Mouse (Mus musculus) forebrain, embryonic 15.5 days (tissue): ENCODE measurements around the gene 9130213A22Rik. TPM values are rescaled to one million over a fixed set of nuclear protein-coding genes. Genes with fewer than 3 reads are reported as not detected.

ENCODE experiments used
- ATAC-seq: fragments of 200-750 bp; cut with Nextera tagmentation; replicated peaks from 2 replicates; pipeline ENCODE4 v1.8.0; 2017; ENCODE audit warnings: mild to moderate bottlenecking, moderate TSS enrichment, moderate library complexity
- H3K27ac ChIP-seq: fragments of 300-500 bp; sonication (generic); replicated peaks from 2 replicates; pipeline ENCODE4 v1.5.1; 2015; ENCODE audit warnings: mild to moderate bottlenecking, inconsistent platforms
- H3K27me3 ChIP-seq: fragments of 300-500 bp; sonication (generic); 2 replicates; pipeline ENCODE4 v1.6.1; 2015; ENCODE audit warnings: inconsistent platforms
- H3K36me3 ChIP-seq: fragments of 300-500 bp; sonication (generic); 2 replicates; pipeline ENCODE4 v1.6.1; 2015; ENCODE audit warnings: mild to moderate bottlenecking, inconsistent platforms
- H3K4me1 ChIP-seq: fragments of 300-500 bp; sonication (generic); 2 replicates; pipeline ENCODE4 v1.6.1; 2015; ENCODE audit warnings: inconsistent platforms
- H3K4me2 ChIP-seq: fragments of 300-500 bp; sonication (generic); replicated peaks from 2 replicates; pipeline ENCODE4 v1.6.1; 2015; ENCODE audit warnings: mild to moderate bottlenecking, inconsistent platforms
- H3K4me3 ChIP-seq: fragments of 300-500 bp; sonication (generic); 2 replicates; pipeline ENCODE4 v1.5.1; 2015; ENCODE audit warnings: mild to moderate bottlenecking, inconsistent platforms
- H3K9ac ChIP-seq: fragments of 300-500 bp; sonication (generic); replicated peaks from 2 replicates; pipeline ENCODE4 v1.6.1; 2015; ENCODE audit warnings: mild to moderate bottlenecking, inconsistent platforms
- H3K9me3 ChIP-seq: fragments of 300-500 bp; sonication (generic); 2 replicates; pipeline ENCODE4 v1.6.1; 2016; ENCODE audit warnings: inconsistent platforms
- WGBS: fragments of 180-500 bp; shearing (Covaris S2); methylation state at CpG from one replicate; pipeline ENCODE4 v1.1.7; 2015; ENCODE audit warnings: mixed read lengths; 5-methylcytosine and 5-hydroxymethylcytosine counted together
- polyA plus RNA-seq: library from polyadenylated mRNA; unstranded; fragments of >200 nt; fragmentation: Nextera tagmentation; extraction: Ambion mirVana; gene quantifications from 2 replicates; pipeline ENCODE4 v1.2.1, GENCODE M21; 2015

Gene 9130213A22Rik
- polyA plus RNA-seq, 1 experiment from 2014 or later, result 0.38 TPM

DNA sequence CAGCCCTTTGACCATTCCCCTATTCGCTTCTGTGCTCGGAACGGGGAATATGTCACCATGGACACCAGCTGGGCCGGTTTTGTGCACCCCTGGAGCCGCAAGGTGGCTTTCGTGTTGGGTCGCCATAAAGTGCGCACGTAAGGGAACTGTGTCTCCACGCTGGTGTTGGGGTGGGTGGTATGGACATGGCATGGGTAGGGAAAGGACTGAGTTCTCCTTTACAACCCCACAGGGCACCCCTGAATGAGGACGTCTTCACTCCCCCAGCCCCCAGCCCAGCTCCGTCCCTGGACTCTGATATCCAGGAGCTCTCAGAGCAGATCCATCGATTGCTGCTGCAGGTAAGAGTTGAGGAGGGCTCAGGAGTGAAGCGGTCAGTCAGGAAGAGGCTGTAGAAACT, 19.3 kb downstream of the 9130213A22Rik start:
- ATAC-seq, result no peak
- peaks cover 48% of the 10 kb centered on the region for H3K36me3 ChIP-seq
- no peak overlapping the region for H3K4me2 ChIP-seq
- H3K9ac ChIP-seq, result no peak overlapping the region
- H3K27me3 ChIP-seq, result no peaks in the 10 kb centered on the region
- WGBS, result 96% methylated on average over 14 of the region's 14 CpGs
- no peaks in the 10 kb centered on the region for H3K9me3 ChIP-seq
- no peak overlapping the region for H3K4me3 ChIP-seq
- H3K27ac ChIP-seq, result no peak overlapping the region
- peaks cover 28% of the 10 kb centered on the region for H3K4me1 ChIP-seq

DNA sequence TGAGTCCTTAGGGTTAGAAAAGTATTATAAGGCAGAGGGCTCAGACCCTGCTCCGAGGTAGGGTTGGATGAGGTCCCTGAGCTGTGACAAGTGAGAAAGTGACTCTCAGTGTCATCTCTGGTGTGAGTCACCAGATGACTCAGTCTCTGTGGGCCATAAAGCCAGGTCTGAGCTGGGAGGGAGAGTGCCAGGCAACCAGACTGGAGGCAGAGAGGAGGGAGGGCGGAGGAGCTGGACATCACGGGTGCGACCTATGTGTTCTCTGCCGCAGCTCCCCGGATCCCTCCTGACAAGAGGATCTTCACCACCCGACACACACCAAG, 20.0 kb downstream of the 9130213A22Rik start:
- no peak overlapping the region for H3K27ac ChIP-seq
- H3K4me3 ChIP-seq, result no peak overlapping the region
- peaks cover 36% of the 10 kb centered on the region for H3K4me1 ChIP-seq
- 96% methylated on average over 7 of the region's 7 CpGs for WGBS
- no peak overlapping the region for H3K4me2 ChIP-seq
- H3K9ac ChIP-seq, result no peak overlapping the region
- ATAC-seq, result no peak
- H3K9me3 ChIP-seq, result no peaks in the 10 kb centered on the region
- no peaks in the 10 kb centered on the region for H3K27me3 ChIP-seq
- peaks cover 42% of the 10 kb centered on the region for H3K36me3 ChIP-seq

DNA sequence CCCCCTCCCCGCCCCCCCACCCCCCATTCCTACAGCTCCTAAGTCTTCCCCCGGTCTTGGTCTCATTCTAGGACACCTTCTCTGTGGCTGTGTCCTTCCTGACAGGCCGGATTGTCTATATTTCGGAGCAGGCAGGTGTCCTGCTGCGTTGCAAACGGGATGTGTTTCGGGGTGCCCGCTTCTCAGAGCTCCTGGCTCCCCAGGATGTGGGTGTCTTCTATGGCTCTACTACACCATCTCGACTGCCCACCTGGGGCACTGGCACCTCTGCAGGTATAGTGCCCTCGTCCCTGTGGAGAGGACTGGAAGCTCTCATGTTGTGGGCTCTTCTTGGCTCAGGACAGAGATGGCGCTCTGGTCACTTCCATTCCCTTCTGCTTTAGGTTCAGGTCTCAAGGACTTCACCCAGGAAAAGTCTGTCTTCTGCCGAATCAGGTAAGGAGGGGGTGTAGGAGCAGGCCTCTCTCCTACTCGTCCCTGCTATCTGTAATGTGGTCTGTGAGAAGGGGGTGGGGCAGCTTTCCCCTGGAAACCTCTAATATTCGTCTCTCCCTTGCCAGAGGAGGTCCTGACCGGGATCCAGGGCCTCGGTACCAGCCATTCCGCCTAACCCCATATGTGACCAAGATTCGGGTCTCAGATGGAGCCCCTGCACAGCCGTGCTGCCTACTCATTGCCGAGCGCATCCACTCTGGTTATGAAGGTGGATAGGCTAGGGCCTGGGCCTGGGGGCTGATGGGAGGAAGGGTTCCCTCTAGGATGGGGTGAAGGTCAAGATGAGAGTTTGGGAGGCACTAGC, 20.6 kb downstream of the 9130213A22Rik start:
- WGBS, result 89% methylated on average over 21 of the region's 21 CpGs
- ATAC-seq, result no peak

DNA sequence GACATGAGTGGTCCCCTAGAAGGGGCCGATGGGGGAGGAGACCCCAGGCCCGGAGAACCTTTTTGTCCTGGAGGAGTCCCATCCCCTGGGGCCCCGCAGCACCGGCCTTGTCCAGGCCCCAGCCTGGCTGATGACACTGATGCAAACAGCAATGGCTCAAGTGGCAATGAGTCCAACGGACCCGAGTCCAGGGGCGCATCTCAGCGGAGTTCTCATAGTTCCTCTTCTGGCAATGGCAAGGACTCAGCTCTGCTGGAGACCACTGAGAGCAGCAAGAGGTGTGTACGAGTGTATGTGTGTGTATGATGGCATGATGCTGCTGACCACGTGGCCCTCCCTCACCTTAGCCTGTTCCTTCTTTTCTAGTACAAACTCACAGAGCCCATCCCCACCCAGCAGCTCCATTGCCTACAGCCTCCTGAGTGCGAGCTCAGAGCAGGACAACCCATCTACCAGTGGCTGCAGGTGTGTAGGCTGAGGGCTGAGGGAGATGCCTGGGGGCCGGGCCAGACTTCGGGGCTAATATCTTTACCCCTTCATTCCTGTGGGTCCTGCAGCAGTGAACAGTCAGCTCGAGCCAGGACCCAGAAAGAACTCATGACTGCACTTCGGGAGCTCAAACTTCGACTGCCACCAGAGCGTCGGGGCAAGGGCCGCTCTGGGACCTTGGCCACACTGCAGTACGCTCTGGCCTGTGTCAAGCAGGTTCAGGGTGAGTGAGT, 21.6 kb downstream of the 9130213A22Rik start:
- no peaks in the 10 kb centered on the region for H3K27me3 ChIP-seq
- H3K4me2 ChIP-seq, result peak overlapping the region; percentile 69
- peak overlapping the region; percentile 56 for H3K4me3 ChIP-seq
- 88% methylated on average over 20 of the region's 20 CpGs for WGBS
- H3K9me3 ChIP-seq, result no peaks in the 10 kb centered on the region
- ATAC-seq, result no peak
- H3K9ac ChIP-seq, result peak overlapping the region; percentile 61; the same call in 1 of the 2 replicates
- peaks cover 38% of the 10 kb centered on the region for H3K36me3 ChIP-seq
- H3K4me1 ChIP-seq, result peaks cover 50% of the 10 kb centered on the region
- no peak overlapping the region for H3K27ac ChIP-seq

More for the DNA sequence above, 20.6 kb downstream of the 9130213A22Rik start:
- Histone ChIP-seq H3K27ac (no peak overlapping the region), H3K4me3 (no peak overlapping the region), H3K36me3 (peaks cover 42% of the 10 kb centered on the region), H3K9ac (no peak overlapping the region), H3K4me2 (no peak overlapping the region), H3K27me3 (no peaks in the 10 kb centered on the region), H3K9me3 (no peaks in the 10 kb centered on the region), H3K4me1 (peaks cover 41% of the 10 kb centered on the region)

DNA sequence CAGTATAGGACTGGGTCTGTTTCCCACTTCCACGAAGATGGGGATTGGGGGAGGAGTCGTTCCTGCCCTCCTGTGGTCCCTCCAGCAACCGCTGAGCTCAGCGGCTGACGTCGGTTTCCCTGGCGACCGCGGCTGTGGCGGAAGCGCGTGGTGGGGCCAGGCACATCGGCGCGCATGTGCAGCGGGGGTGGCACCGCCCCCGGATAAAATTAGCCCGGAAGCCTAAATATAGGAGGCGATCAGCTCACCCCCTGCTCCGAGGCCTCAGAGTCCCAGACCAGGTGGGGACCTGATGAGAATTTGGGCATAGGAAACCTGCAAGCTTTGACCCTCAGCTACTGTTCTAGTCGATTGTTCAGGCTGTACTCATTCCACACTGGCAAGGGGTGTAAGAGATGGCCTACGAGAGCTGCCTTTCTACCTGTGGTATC, 22.5 kb downstream of the 9130213A22Rik start:
- Histone ChIP-seq H3K9ac (peak overlapping the region; percentile 61), H3K4me3 (peak overlapping the region; percentile 56), H3K4me1 (peaks cover 58% of the 10 kb centered on the region), H3K36me3 (peaks cover 32% of the 10 kb centered on the region), H3K27me3 (no peaks in the 10 kb centered on the region), H3K4me2 (peak overlapping the region; percentile 69), H3K27ac (peak overlapping the region; percentile 82), H3K9me3 (no peaks in the 10 kb centered on the region)
- ATAC-seq, result peak; percentile 27
- under 1% methylated on average over 23 of the region's 23 CpGs for WGBS

DNA sequence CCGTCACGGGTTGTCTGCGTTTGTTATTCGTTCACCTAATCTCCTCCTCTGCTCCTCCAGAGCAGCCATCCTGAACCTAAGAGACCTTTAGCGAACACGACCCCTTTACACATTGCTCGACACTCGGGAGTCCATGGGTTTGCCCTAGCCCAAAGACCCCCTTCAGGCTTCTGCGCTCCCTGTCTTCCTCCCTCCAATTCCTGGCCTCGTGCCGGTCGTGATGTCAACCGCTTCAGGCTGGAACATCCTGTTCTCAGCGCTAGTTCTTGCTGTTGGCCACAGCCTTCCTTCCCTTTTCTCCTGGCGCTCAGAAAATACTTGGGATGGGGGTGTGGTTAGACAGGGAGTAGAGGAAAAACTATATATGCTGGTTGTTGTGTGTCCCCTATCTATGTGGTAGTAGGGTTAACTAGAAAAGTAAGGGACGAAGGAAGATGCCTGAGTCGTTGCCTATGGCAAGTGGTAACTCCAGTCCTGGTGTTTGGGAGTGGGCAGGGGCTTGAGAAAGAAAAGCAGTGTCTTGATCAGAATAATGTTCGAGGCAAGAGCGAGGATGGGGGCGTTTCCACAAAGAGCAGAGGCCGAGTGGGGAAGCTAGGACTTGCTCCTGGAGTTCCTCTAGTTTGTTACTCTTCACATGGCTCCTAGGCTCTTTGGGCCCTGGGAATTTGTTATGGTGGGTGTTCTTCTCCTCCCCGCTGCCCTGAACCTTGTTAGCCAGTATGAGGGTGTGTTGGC, 23.0 kb downstream of the 9130213A22Rik start:
- Histone ChIP-seq H3K36me3 (peaks cover 27% of the 10 kb centered on the region), H3K27ac (peak overlapping the region; percentile 82), H3K27me3 (no peaks in the 10 kb centered on the region), H3K4me2 (peak overlapping the region; percentile 69), H3K9ac (peak overlapping the region; percentile 61), H3K4me1 (peaks cover 60% of the 10 kb centered on the region), H3K4me3 (peak overlapping the region; percentile 56), H3K9me3 (no peaks in the 10 kb centered on the region)
- ATAC-seq, result no peak
- under 1% methylated on average over 22 of the region's 22 CpGs for WGBS

DNA sequence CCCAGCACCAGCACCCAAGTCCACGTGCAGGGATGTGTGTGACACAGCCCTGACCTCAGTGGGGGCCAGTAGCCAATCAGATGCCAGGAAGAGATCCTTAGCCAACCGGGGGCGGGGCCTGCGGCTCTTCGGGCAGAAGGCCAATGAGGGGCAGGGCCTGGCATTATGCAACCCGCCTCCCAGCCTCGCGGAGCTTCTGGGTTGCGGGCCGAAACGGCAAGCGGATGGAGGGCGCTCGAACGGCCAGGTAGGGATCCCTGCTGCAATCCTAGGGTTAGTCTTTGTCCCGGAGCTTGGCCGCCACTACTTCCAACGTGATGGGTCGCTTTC, 23.7 kb downstream of the 9130213A22Rik start:
- Histone ChIP-seq H3K4me3 (peak overlapping the region; percentile 56), H3K36me3 (peaks cover 21% of the 10 kb centered on the region), H3K4me1 (peaks cover 65% of the 10 kb centered on the region), H3K4me2 (peak overlapping the region; percentile 69), H3K27ac (peak overlapping the region; percentile 82), H3K27me3 (no peaks in the 10 kb centered on the region), H3K9ac (peak overlapping the region; percentile 61), H3K9me3 (no peaks in the 10 kb centered on the region)
- under 1% methylated on average over 19 of the region's 19 CpGs for WGBS
- no peak for ATAC-seq

DNA sequence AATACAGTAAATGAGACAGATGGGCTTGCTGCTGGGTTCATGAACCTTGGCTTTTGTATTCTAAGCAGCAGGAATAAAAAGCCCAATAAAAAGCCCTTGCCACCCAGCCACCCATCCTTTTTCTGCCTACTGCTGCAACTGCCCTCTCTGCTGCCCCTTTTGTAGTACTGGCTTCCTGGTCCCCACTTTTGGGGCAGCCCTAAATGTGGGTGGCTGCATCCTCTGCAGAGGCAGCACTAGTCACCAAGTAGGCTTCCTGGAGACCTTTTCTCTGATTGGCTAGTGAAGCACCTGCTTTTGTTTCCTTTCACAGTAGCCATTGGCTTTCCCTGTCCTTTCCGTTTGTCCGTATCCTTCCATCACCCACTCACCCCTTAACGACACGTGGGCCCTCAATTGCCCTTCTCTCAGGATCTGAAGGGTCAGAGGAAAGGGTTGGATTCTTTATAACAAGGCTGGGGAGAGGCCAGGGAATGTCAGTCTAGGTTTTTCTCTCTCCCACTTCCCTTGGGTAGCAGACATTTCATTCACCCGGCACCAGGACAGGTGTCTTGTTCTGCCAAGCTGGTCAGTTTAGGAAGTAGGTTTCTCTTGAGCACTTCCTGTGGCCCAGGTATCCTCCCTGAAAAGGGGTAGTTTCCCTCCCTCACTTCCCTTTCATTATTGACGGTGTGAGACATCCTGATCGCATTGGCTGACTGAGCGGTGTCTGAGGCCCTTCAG, 24.2 kb downstream of the 9130213A22Rik start:
- no peaks in the 10 kb centered on the region for H3K27me3 ChIP-seq
- no peaks in the 10 kb centered on the region for H3K9me3 ChIP-seq
- H3K36me3 ChIP-seq, result peaks cover 15% of the 10 kb centered on the region
- WGBS, result 13% methylated on average over 8 of the region's 8 CpGs
- peak overlapping the region; percentile 69 for H3K4me2 ChIP-seq
- H3K4me1 ChIP-seq, result peaks cover 65% of the 10 kb centered on the region
- peak overlapping the region; percentile 56 for H3K4me3 ChIP-seq
- peak overlapping the region; percentile 82 for H3K27ac ChIP-seq
- ATAC-seq, result no peak
- H3K9ac ChIP-seq, result peak overlapping the region; percentile 29

DNA sequence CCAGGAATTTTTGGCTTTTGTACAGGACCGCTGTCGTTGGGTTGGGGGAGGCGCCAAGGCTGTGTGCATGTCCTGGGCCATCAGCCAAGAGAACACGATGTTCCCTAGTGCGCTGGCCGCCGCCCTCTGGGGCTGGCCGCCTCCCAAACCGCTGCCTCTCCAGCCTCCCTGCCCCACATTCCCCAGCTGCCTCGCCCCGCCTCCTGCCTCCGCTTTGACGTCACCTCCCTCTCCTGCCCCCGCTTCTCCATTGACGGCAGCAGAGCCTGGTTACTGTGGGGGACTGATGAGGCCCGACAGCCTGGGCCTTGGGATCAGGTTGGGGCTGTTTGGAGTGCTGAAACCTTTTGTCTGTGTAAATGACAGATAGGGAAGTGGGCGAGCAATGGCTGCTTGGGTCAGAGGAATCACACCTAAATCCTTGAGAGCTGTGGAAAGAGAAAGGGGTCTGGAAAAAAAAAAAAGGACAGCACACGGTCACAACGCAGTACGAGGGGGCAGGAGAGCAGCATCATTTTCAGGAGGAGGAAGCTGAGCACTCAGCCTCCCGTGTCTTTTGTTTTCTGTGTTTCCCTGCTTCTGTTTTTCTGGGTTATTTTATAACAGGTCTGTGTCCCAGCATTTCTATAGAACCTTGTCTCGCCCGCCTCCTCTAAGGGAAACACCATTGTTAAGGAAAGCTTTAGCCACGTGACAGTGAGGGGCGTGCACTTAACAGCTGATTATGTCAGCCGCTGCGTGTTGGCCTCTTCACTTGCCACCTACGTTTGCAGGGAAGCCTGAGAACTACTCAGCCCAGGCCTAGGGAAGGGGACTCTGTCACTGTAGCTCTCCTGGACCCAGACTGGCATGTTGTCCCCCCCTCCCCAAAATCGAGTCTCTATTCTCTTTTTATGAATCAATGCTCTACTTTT, 25.1 kb downstream of the 9130213A22Rik start:
- WGBS, result 1% methylated on average over 29 of the region's 29 CpGs
- H3K36me3 ChIP-seq, result peaks cover 6% of the 10 kb centered on the region

DNA sequence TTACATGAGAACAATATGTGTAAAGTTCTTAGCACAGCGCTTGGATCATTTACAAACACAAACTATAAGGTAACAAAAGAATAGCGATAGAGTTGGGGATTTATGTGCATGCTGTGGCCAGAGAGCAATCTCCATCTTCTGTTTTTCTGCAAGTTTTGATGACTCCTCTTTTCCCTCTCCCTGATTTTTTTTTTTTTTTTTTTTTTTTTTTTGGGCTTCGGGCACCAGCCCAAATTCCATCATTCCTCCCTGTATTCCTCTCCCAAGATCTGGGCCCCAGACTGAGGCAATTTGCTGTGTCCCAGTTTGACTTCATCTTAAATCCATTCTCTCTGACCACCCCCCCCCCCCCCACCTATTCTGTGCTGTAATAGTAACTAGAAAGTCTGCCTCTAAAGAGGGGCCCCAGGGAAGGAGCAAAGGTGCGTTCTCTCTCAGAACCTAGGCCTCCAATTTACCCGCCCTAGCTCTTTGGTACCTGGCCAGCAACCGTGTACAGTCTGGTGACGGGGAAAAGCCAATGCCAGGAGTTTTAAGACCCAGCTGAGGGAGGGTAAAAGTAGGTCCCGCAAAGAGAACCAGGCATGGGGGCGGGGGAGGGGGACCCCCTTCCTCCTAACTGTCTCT, 25.9 kb downstream of the 9130213A22Rik start:
- ATAC-seq, result no peak
- peak overlapping the region; percentile 69 for H3K4me2 ChIP-seq
- H3K27me3 ChIP-seq, result no peaks in the 10 kb centered on the region
- H3K36me3 ChIP-seq, result peaks cover 8% of the 10 kb centered on the region; the same call in 1 of the 2 replicates
- peak overlapping the region; percentile 29 for H3K9ac ChIP-seq
- H3K4me3 ChIP-seq, result peak overlapping the region; percentile 45
- H3K9me3 ChIP-seq, result no peaks in the 10 kb centered on the region
- 10% methylated on average over 9 of the region's 9 CpGs for WGBS
- H3K27ac ChIP-seq, result peak overlapping the region; percentile 82
- peaks cover 69% of the 10 kb centered on the region for H3K4me1 ChIP-seq

More for the DNA sequence above, 25.1 kb downstream of the 9130213A22Rik start:
- Histone ChIP-seq H3K4me1 (peaks cover 65% of the 10 kb centered on the region), H3K9me3 (no peaks in the 10 kb centered on the region), H3K4me3 (peak overlapping the region; percentile 34), H3K27ac (peak overlapping the region; percentile 82), H3K4me2 (peak overlapping the region; percentile 69), H3K9ac (peak overlapping the region; percentile 29), H3K27me3 (no peaks in the 10 kb centered on the region)
- ATAC-seq, result no peak
